19 mouse cellular contexts compared by ENCODE assay signal in genomic region chr4:133080862-133081261, GRCm38 (mm10). TPM values are rescaled to one million over a fixed set of nuclear protein-coding genes. Genes with fewer than 3 reads are reported as not detected.
DNase-seq lines count a peak whose midpoint lies in the region; ATAC-seq and TF ChIP-seq lines count a peak whose summit lies in the region.
"Had no signal": no experiment of that assay in that cellular context is flagged by ENCODE, and none has a peak within 500 bp of the region (broad histone marks: within the 10 kb centered on the region; RNA-seq: fewer than 3 reads in every experiment).

No protein-coding gene starts in this region.

- H3K9me3 ChIP-seq in hindbrain, postnatal 0 days (ENCODE audit: low read length) = no peaks in the 10 kb centered on the region
- H3K9me3 ChIP-seq in hindbrain, embryonic 14.5 days (ENCODE audit: control insufficient read depth, low read length) = no peaks in the 10 kb centered on the region
- no peaks in the 10 kb centered on the region for H3K9me3 ChIP-seq in E14TG2a.4 (ENCODE audit: low read length)
- H3K9me3 ChIP-seq: forebrain, embryonic 15.5 days had no signal

- peak overlapping the region; percentile 36; the same call in 1 of the 2 replicates for H3K27ac ChIP-seq in hindbrain, postnatal 0 days
- H3K27ac ChIP-seq in hindbrain, embryonic 14.5 days = no peak overlapping the region
- H3K27ac ChIP-seq: forebrain, embryonic 15.5 days; heart, adult 2 months had no signal

- no peak for ATAC-seq in cerebellum, adult (ENCODE audit: insufficient number of reproducible peaks, low FRiP score, low TSS enrichment)
- ATAC-seq in hindbrain, postnatal 0 days = no peak
- ATAC-seq in hindbrain, embryonic 14.5 days (ENCODE audit: low FRiP score) = no peak
- ATAC-seq: forebrain, embryonic 15.5 days had no signal

- 86% methylated on average over 3 of the region's 3 CpGs for WGBS in hindbrain, postnatal 0 days
- WGBS in hindbrain, embryonic 14.5 days = 96% methylated on average over 3 of the region's 3 CpGs

- peaks cover 14% of the 10 kb centered on the region for H3K36me3 ChIP-seq in hindbrain, postnatal 0 days (ENCODE audit: insufficient read depth, low read length)
- peaks cover 23% of the 10 kb centered on the region for H3K36me3 ChIP-seq in hindbrain, embryonic 14.5 days (replicated peaks; ENCODE audit: control insufficient read depth, insufficient read depth)
- peaks cover 54% of the 10 kb centered on the region for H3K36me3 ChIP-seq in E14TG2a.4 (ENCODE audit: insufficient read depth, low read length)

- peaks cover 18% of the 10 kb centered on the region for H3K4me1 ChIP-seq in hindbrain, postnatal 0 days (ENCODE audit: insufficient read depth, low read length)
- peaks cover 18% of the 10 kb centered on the region for H3K4me1 ChIP-seq in hindbrain, embryonic 14.5 days (replicated peaks; ENCODE audit: control insufficient read depth, insufficient read depth, low read length)
- peaks cover 93% of the 10 kb centered on the region for H3K4me1 ChIP-seq in E14TG2a.4 (replicated peaks; ENCODE audit: low read depth, low read length)

- no peaks in the 10 kb centered on the region for H3K27me3 ChIP-seq in hindbrain, postnatal 0 days (ENCODE audit: insufficient read depth, low read length)
- no peaks in the 10 kb centered on the region for H3K27me3 ChIP-seq in hindbrain, embryonic 14.5 days (ENCODE audit: control insufficient read depth, insufficient read depth, low read length)
- no peaks in the 10 kb centered on the region for H3K27me3 ChIP-seq in E14TG2a.4 (ENCODE audit: insufficient read depth, low read length)
- H3K27me3 ChIP-seq: forebrain, embryonic 15.5 days had no signal

- H3K4me2 ChIP-seq in hindbrain, postnatal 0 days (ENCODE audit: low read depth, low read length) = no peak overlapping the region
- no peak overlapping the region for H3K4me2 ChIP-seq in hindbrain, embryonic 14.5 days (replicated peaks)
- H3K4me2 ChIP-seq: forebrain, embryonic 15.5 days had no signal

- H3K9ac ChIP-seq in hindbrain, postnatal 0 days (replicated peaks; ENCODE audit: low read length) = no peak overlapping the region
- no peak overlapping the region for H3K9ac ChIP-seq in hindbrain, embryonic 14.5 days
- H3K9ac ChIP-seq: forebrain, embryonic 15.5 days had no signal

- peak; percentile 65 to 67 for DNase-seq in cerebellum, adult 18-20 months
- DNase-seq in gastrocnemius, adult 18-20 months (ENCODE audit: low spot score) = peak; percentile 64
- DNase-seq in gastrocnemius, postnatal 10 days = no peak
- no peak for DNase-seq in hindbrain, postnatal 0 days (ENCODE audit: low spot score)
- DNase-seq in hindbrain, embryonic 14.5 days (ENCODE audit: low spot score) = no peak
- DNase-seq in thymus, postnatal 36 days = no peak
- DNase-seq: adrenal gland, postnatal 25 days; gastrocnemius, postnatal 36 days; heart, adult 2 months; kidney, adult 8-10 months; kidney, postnatal 14 days; left cerebral cortex, postnatal 4 days; lung, postnatal 4 days; retina, postnatal 1 day; right cerebral cortex, postnatal 4 days; thymus, postnatal 14 days had no signal

- no peak overlapping the region for H3K4me3 ChIP-seq in hindbrain, postnatal 0 days (ENCODE audit: low read length)
- no peak overlapping the region for H3K4me3 ChIP-seq in hindbrain, embryonic 14.5 days (replicated peaks; ENCODE audit: low read length)
- no peak overlapping the region for H3K4me3 ChIP-seq in E14TG2a.4 (replicated peaks; ENCODE audit: low read length)
- H3K4me3 ChIP-seq: forebrain, embryonic 15.5 days; heart, adult 2 months had no signal

- no peak for TF ChIP-seq CTCF in hindbrain, postnatal 0 days (IDR thresholded peaks at IDR 0.05; ENCODE audit: low read depth)
- 0 out of 2 replicates have a peak, but pooled peaks have one; percentile 0 for TF ChIP-seq CTCF in E14TG2a.4 (conservative IDR thresholded peaks at IDR 0.05; ENCODE audit: low read length)

RNA-seq across cellular contexts. Expression of gene Wasf2, which starts 49.4 kb away (rescaled TPM):
- 10 to 100 TPM; 29.1 to 33.3 TPM for total RNA-seq in gastrocnemius, adult 18-20 months (2021)
- total RNA-seq in gastrocnemius, postnatal 10 days (2021) = 10 to 100 TPM; 73.1 to 88.7 TPM
- 14.1 and 14.7 TPM in 2 replicates for total RNA-seq in hindbrain, postnatal 0 days (2014; rRNA removed)
- polyA plus RNA-seq in hindbrain, postnatal 0 days (2015; fragmentation: Nextera tagmentation; extraction: Ambion mirVana) = 27.5 and 32.3 TPM in 2 replicates
- 21.0 and 23.9 TPM in 2 replicates for polyA plus RNA-seq in hindbrain, embryonic 14.5 days (2014; fragmentation: Nextera tagmentation; extraction: Ambion mirVana)

Comparison
In these comparisons a context has a peak if more than half of its experiments do, and no peak if none do; other contexts are left out.
1. DNase-seq: peak in cerebellum, adult 18-20 months (2 of 2) and gastrocnemius, adult 18-20 months (single experiment); none in gastrocnemius, postnatal 10 days (single experiment), hindbrain, postnatal 0 days (single experiment), hindbrain, embryonic 14.5 days (single experiment) and thymus, postnatal 36 days (0 of 2).